Mouse (Mus musculus): ENCODE results near the gene Gm14403.
"Not testable (repeated sequence)": the region's sequence is repeated elsewhere in the genome, so short reads cannot be mapped to it uniquely, and the experiment has no call there.

The Gm14403 gene

DNA sequence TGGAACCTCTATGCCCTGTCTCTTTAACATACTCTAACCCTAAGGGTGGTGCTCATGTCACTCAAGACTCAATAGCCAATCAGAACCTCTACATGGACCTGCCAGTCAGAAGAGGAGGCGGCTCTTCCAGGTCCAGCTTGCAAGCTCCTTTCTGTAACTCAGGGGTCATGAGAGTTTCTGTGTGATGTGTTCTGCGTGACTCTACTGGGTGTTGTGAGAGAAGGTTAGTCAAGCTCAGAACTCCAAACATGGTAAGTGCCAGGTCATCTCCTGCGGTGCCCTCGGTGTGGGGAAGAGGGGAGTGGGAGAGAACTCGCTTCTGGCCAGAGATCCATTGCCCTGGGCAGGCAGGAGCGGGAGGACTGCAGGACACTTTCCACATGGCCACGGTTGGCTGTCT is at the start of gene Gm14403:
Gene Gm14403 (plus strand): TSS at position 149 of the 400 bp plus-strand sequence.
- not testable (repeated sequence) for ATAC-seq (ENCODE audit: low TSS enrichment)

- ATAC-seq (ENCODE audit: low TSS enrichment), result not testable (repeated sequence)
These were observed 33.3 kb upstream of the Gm14403 start, which contains the start of gene Zfp970 for GRCm38 (mm10) chr2:177464676-177465075. Gene Zfp970, plus strand, starts transcription at chr2:177464733.

DNA sequence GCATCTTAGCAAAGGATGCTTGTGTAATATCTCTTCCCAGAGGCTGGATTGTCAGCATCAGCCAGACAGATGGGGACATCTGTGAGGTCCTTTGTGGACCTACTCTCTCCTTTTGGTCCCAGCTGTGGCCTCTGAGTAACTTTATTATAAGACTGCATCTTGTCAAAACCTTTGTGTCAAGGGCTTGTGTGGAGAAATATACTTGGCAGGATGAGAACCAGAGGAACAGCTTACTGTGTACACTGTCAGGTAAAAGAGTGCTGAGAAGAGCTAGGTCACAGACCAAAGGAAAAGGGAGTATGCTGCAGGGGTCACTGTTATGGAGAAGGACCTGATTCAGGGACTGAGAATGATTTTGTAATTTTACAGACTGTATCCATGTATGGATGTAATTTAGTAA is 29.8 kb upstream of the Gm14403 start:
- ATAC-seq (ENCODE audit: low TSS enrichment), result not testable (repeated sequence)

GRCm38 (mm10) chr2:177472261-177472660 is 25.8 kb upstream of the Gm14403 start:
- not testable (repeated sequence) for ATAC-seq (ENCODE audit: low TSS enrichment)

DNA sequence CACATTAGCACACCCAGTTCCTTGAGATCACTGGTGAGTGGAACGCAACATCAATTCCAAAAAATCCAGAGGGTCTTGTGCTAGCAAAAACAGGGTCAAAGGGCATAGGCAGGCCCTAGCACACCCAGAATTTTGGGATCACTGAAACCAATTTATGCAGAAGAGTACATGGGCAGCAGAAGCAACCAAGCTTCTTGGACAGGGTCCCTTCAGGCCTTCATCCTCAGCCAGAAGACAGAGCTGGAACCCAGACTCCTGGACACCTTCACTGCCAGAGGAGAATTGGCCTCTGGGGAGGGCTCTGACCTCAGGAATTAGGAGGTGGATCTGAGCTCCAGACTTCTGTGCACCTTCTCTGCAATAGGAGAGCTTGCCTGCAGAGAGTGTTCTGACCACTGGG is 16.0 kb upstream of the Gm14403 start:
- not testable (repeated sequence) for ATAC-seq (ENCODE audit: low TSS enrichment)

DNA sequence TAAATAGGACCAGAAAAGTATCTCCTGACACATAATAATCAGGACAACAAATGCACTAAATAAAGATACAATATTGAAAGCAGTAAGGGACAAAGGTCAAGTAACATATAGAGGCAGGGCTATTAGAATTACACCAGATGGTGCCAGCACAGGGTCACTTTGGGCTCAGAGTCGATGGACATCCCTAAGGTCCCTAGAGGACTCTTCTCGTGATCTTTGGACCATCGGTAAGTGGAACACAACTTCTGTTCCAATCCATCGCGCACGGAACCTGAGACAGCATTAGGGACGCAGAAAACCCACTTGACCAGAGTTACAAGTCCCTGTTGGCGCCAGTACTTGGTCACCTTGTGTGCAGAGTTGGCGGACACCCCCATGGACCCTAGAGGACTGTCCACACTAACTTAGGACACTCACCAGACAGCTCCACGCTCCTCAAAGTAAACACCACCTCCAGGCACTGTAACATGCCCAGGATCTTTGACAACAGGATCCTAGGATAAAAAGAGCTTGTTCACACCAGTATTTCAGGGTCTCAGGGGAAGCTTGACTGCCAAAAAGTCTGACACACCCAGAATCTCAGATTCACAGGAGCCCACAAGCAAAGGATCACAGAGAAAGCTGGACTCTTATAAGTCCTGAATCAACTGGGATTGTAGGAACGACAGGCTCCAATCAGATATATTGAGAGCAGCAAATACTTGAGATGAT is 14.6 kb upstream of the Gm14403 start:
- ATAC-seq (ENCODE audit: low TSS enrichment), result not testable (repeated sequence)

DNA sequence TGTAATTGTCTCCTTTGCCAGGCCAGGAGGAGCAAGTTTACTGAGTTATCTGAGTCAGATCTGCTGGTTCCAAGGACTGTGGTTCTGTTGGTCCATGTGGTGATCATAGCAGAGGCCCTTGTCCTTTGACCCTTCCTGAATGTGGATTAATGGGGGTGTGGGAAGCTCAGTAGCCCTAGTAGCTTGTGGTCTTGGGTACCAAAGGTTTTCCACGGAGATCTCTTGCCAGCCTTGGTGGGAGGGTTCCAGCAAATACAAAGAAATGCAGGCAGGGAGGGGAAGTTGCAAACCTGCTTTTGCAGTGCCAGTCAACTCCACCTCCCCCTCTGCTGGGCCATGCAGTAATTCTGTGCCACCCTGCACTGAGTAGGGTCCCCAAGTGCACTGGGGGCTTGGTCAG is 1.2 kb downstream of the Gm14403 start:
- not testable (repeated sequence) for ATAC-seq (ENCODE audit: low TSS enrichment)

DNA sequence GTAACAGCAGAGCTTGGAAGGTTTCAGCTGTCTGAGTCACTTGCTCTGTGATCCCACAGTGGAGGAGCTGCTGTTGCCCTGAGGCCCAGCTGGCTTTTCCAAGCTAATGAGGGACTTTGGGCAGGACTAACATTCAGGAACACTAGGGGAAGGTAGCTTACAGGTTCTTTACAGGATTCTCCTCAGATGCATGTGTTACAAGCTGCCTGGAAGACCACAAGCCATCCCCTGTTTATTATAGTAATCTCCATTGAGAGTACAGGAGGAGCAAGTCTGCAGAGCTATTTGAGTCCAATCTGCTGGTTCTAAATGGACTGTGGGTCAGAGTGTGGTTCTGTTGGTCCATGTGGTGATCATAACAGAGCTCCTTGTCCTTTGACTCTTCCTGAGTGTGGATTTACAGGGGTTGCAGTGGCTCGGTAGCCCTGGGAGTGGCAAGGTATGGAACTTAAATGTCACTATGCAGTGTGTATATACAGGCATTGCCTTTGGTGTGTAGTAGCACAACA is 7.2 kb downstream of the Gm14403 start:
- ATAC-seq (ENCODE audit: low TSS enrichment), result not testable (repeated sequence)

DNA sequence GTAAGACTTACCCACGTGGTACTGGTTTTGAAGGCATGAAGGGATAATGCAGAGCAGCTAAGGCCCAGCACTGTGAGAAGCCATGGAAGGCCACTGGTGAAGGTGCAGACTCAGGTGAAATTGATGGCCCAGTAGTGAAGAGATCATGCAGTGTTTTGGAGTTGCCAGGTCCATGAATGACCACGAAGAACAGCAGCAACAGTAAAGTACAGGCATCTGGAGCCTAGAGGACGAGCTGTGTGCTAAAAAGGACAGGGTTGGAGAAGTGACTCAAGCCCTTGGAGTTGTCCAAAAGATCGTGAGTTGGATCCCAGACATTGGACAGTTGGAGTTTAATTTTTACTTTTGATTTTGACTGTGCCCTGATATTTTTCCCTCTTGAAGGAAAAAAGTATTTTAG is 13.4 kb downstream of the Gm14403 start:
- not testable (repeated sequence) for ATAC-seq (ENCODE audit: low TSS enrichment)

DNA sequence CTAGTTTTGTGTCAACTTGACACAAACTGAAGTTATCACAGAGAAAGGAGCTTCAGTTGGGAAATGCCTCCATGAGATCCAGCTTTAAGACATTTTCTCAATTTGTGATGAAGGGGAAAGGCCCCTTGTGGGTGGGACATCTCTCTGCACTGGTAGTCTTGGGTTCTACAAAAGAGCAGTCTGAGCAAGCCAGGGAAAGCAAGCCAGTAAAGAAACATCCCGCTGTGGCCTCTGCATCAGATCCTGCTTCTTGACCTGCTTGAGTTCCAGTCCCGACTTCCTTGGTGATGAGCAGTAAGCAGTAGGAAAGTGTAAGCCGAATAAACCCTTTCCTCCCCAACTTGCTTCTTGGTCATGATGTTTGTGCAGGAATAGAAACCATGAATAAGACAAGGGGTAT is 14.0 kb downstream of the Gm14403 start:
- not testable (repeated sequence) for ATAC-seq (ENCODE audit: low TSS enrichment)

DNA sequence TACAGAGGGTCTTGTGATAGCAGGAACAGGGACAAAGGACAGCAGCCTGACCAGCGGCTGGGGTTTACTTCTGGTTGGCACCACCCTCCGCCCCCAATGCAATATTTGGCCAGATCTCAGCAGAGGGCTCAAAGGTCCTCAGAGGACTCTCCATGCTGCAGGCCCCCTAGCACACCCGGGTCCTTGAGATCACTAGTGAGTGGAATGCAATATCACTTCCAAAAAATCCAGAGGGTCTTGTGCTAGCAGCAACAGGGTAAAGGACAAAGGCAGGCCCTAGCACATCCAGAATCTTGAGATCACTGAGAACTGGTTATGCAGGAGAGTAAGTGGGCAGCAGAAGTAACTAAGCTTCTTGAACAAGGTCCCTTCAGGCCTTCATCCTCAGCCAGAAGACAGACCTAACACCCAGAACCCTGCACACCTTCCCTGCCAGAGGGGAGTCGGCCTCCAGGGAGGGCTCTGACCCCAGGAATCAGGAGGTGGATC is 16.0 kb downstream of the Gm14403 start:
- not testable (repeated sequence) for ATAC-seq (ENCODE audit: low TSS enrichment)

DNA sequence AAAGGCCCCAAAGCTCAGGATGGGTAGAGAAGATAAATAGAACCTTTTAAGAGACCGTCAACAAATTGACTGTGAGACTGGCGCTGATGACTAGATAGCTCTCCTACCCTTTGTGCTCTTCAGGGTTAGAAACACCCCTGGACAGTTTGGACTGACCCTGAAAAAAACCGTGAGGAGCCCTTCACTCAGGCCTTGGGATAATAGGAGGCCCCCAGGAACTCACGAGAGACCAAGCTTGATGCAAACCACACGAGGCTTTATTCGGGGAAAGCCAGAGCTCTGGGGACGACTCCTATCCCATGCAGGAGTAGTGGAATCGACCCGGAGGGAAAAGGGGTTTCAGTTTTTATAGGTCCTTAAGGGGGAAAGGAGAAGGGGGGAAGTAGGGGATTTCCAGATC is 19.7 kb downstream of the Gm14403 start:
- not testable (repeated sequence) for ATAC-seq (ENCODE audit: low TSS enrichment)

GRCm38 (mm10) chr2:177518354-177518753 is 20.3 kb downstream of the Gm14403 start:
- ATAC-seq (ENCODE audit: low TSS enrichment), result not testable (repeated sequence)

- ATAC-seq (ENCODE audit: low TSS enrichment), result not testable (repeated sequence)
These were observed 20.9 kb downstream of the Gm14403 start for GRCm38 (mm10) chr2:177518960-177519359.

GRCm38 (mm10) chr2:177520035-177520434 is 22.0 kb downstream of the Gm14403 start:
- ATAC-seq (ENCODE audit: low TSS enrichment), result no peak

DNA sequence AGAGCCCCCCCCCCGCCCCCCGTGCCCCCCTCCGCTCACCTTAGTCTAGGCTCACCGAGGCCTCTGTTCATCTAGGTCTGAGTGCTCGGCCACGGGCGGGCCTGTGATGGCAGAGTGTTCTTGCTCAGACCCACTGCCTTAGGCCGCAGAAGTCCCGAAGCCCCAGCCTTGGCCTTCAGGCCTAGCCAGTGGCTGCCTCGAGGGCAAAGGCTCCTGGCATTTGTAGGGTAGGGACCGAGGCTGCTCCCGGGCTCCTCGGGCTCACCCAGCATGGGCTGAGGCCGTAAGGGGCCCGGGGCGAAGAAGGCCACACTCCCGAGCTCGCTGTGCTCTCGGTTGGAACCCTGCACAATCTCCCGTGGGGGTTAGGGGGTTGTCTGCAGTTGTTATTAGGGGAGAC is 25.0 kb downstream of the Gm14403 start:
- no peak for ATAC-seq (ENCODE audit: low TSS enrichment)

DNA sequence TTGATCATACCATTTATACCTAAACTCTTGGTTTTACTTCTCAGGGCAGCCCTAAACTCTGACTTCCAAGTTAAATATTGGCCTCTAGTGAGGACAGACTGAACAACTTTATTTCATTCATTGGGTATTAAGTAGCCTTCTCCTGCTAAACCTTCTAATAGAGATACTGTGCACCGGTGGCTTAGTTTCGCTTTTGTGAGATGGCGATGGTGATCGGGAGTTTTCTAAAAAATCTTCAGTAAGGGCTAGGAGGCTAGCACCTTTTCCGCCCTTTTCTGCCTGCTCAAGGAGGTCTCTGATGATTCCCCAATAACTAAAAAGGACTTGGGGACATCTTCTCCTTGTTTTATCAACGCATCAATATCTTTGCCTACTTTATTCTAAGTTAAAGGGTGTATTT is 25.7 kb downstream of the Gm14403 start:
- ATAC-seq (ENCODE audit: low TSS enrichment), result not testable (repeated sequence)

DNA sequence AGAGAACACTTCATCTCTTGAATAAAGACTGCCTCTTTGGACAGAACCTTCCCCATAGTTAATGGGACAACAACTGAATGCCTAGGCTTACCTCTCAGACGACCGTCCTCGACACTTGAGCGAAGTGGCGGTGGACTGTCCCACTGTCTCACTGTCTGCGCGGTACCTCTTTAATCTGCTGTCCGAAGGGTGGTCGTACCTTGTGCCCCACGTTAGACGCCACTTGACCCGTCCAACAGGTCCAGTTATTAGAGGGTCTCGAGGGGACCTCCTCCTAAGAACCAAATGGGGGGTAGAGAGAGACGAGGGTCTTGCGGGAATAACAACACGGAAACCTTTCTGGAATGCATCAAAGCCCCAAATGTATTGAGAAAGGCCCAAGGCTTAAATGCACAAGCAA is 26.2 kb downstream of the Gm14403 start:
- ATAC-seq (ENCODE audit: low TSS enrichment), result not testable (repeated sequence)

DNA sequence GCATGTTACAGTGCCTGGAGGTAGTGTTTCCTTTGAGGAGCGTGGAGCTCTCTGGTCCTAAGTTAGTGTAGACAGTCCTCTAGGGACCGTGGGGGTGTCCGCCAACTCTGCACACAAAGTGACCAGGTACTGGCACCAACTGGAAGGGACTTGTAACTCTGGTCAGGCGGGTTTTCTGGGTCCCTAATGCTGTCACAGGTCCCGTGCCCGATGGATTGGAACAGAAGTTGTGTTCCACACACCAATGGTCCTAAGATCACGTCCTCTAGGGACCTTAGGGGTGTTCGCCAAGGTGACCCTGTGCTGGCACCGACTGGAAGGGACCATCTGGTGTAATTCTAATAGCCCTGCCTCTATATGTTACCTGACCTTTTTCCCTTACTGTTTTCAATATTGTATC is 37.9 kb downstream of the Gm14403 start:
- ATAC-seq (ENCODE audit: low TSS enrichment), result no peak

- not testable (repeated sequence) for ATAC-seq (ENCODE audit: low TSS enrichment)
These were observed 39.1 kb downstream of the Gm14403 start for GRCm38 (mm10) chr2:177537141-177537540.

GRCm38 (mm10) chr2:177537717-177538116 is 39.7 kb downstream of the Gm14403 start:
- not testable (repeated sequence) for ATAC-seq (ENCODE audit: low TSS enrichment)

- ATAC-seq (ENCODE audit: low TSS enrichment), result not testable (repeated sequence)
These were observed 57.2 kb downstream of the Gm14403 start for GRCm38 (mm10) chr2:177555261-177555660.

Measured in frontal cortex, adult (tissue).